In the genomic region with DNA sequence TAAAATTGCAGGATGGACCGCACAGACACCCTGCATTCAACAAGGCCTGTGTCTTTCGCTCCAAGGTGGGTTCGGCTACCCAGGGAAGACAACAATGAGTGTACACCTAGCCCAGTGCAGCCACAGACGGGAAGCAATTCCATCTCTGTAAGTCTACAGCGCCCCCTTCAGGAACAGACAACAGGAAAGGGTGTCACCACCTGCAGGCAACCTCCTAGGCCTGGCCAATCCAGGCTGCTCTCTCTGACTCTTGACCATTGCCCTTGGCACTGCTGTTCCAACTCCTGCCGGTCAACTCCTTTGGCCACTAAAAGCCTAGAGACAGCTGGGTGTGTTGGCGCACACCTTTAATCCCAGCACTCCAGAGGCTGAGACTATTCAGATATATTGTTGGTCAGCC, we compare ENCODE assay signal across 8 mouse cellular contexts. TPM values are rescaled to one million over a fixed set of nuclear protein-coding genes. Genes with fewer than 3 reads are reported as not detected.
DNase-seq lines count a peak whose midpoint lies in the region; ATAC-seq lines count a peak whose summit lies in the region.

No protein-coding gene starts in this region.

- intact Hi-C loops in left cerebral cortex, postnatal 14 days (cut with DNase I), result loop anchor here (5.0 kb wide), 1 partner anchor 821 kb away; a partner anchor contains a TSS

- ATAC-seq in megakaryocyte-erythroid progenitor cell, adult 5-6 weeks (replicated peaks; ENCODE audit: low FRiP score, low TSS enrichment, poor library complexity, severe bottlenecking), result peak; percentile 53; the same call in 1 of the 2 replicates

- DNase-seq in adrenal gland, postnatal 14 days, result peak; percentile 73
- no peak for DNase-seq in adrenal gland, postnatal 4 days (ENCODE audit: low spot score in 2 of 2)
- DNase-seq in spleen, adult 18-20 months, result peak; percentile 28 to 50
- DNase-seq in spleen, adult 12 weeks (ENCODE audit: low spot score), result no peak
- no peak for DNase-seq in ovary, postnatal 10 days (ENCODE audit: low spot score)
- DNase-seq in right cerebral cortex, postnatal 4 days, result no peak
- DNase-seq in left cerebral cortex, postnatal 14 days (ENCODE audit: low spot score in 2 of 2), result no peak

RNA-seq across cellular contexts. Expression of a gene that starts 27.7 kb away (rescaled TPM):
- 33.5 and 41.7 TPM in 2 replicates for total RNA-seq in adrenal gland, postnatal 14 days (2021)
- 10 to 100 TPM; 43.8 to 46.4 TPM for total RNA-seq in adrenal gland, postnatal 4 days (2021)
- total RNA-seq in megakaryocyte-erythroid progenitor cell, adult 5-6 weeks (2014; fragmentation: Nextera tagmentation), result 91.5 and 117 TPM in 2 replicates
- total RNA-seq in megakaryocyte-erythroid progenitor cell, adult 5-6 weeks (2017), result 37.5 and 38.6 TPM in 2 replicates
- total RNA-seq in left cerebral cortex, postnatal 14 days (2021), result 10 to 100 TPM; 25.3 to 25.4 TPM

RNA-seq across cellular contexts. Expression of a gene that starts 28.2 kb away (rescaled TPM):
- 5.2 and 5.3 TPM in 2 replicates for total RNA-seq in adrenal gland, postnatal 14 days (2021)
- 1 to 10 TPM; 8.0 to 9.6 TPM for total RNA-seq in adrenal gland, postnatal 4 days (2021)
- total RNA-seq in megakaryocyte-erythroid progenitor cell, adult 5-6 weeks (2014; fragmentation: Nextera tagmentation), result 5.5 and 14.6 TPM in 2 replicates
- 18.3 and 22.0 TPM in 2 replicates for total RNA-seq in megakaryocyte-erythroid progenitor cell, adult 5-6 weeks (2017)
- 10 to 100 TPM; 16.1 to 16.3 TPM for total RNA-seq in left cerebral cortex, postnatal 14 days (2021)

RNA-seq across cellular contexts. Expression of a gene that starts 56.0 kb away (rescaled TPM):
- 7.4 and 10.9 TPM in 2 replicates for total RNA-seq in adrenal gland, postnatal 14 days (2021)
- total RNA-seq in adrenal gland, postnatal 4 days (2021), result 10 to 100 TPM; 13.6 to 19.4 TPM
- 3.0 and 4.2 TPM in 2 replicates for total RNA-seq in megakaryocyte-erythroid progenitor cell, adult 5-6 weeks (2014; fragmentation: Nextera tagmentation)
- total RNA-seq in megakaryocyte-erythroid progenitor cell, adult 5-6 weeks (2017), result 3.0 and 3.4 TPM in 2 replicates
- total RNA-seq in left cerebral cortex, postnatal 14 days (2021), result 1 to 10 TPM; 2.2 to 2.4 TPM

Comparison
In these comparisons a context has a peak if more than half of its experiments do, and no peak if none do; other contexts are left out.
1. DNase-seq: peak in adrenal gland, postnatal 14 days (single experiment) and spleen, adult 18-20 months (2 of 2); none in adrenal gland, postnatal 4 days (0 of 2), spleen, adult 12 weeks (single experiment), ovary, postnatal 10 days (single experiment), right cerebral cortex, postnatal 4 days (single experiment) and left cerebral cortex, postnatal 14 days (0 of 2).